Mouse (Mus musculus) gastrocnemius, postnatal 10 days (tissue): ENCODE measurements around the gene Kcnj6. TPM values are rescaled to one million over a fixed set of nuclear protein-coding genes. Genes with fewer than 3 reads are reported as not detected.
A peak's percentile ranks its signal among the peaks of the same experiment; 100 is the strongest.
"Not testable (repeated sequence)": the region's sequence is repeated elsewhere in the genome, so short reads cannot be mapped to it uniquely, and the experiment has no call there.

Source experiments
- DNase-seq: peaks from one replicate; pipeline ENCODE4 v3.0.0; 2021; ENCODE audit warnings: mixed read lengths
- total RNA-seq, 2 experiments: library from RNA; stranded (reverse); gene quantifications; 2 replicates each; pipeline ENCODE4 v1.2.3; 2021

Gene Kcnj6
- total RNA-seq, 2 experiments from 2014 or later, result not detected

GRCm38 (mm10) chr16:94850393-94850792 is 147.1 kb downstream of the Kcnj6 start:
- DNase-seq, result no peak

GRCm38 (mm10) chr16:94845996-94846395 is 151.5 kb downstream of the Kcnj6 start:
- DNase-seq, result no peak

GRCm38 (mm10) chr16:94844769-94845168 is 152.7 kb downstream of the Kcnj6 start:
- DNase-seq, result no peak

GRCm38 (mm10) chr16:94839398-94839797 is 158.1 kb downstream of the Kcnj6 start:
- DNase-seq, result no peak

- DNase-seq, result no peak
Measured at GRCm38 (mm10) chr16:94837881-94838280, 159.6 kb downstream of the Kcnj6 start.

GRCm38 (mm10) chr16:94834502-94834901 is 163.0 kb downstream of the Kcnj6 start:
- DNase-seq, result no peak

GRCm38 (mm10) chr16:94828166-94828565 is 169.3 kb downstream of the Kcnj6 start:
- no peak for DNase-seq

- DNase-seq, result peak; percentile 38
Measured at GRCm38 (mm10) chr16:94827092-94827585, 170.4 kb downstream of the Kcnj6 start.

GRCm38 (mm10) chr16:94825274-94825673 is 172.2 kb downstream of the Kcnj6 start:
- DNase-seq, result no peak

GRCm38 (mm10) chr16:94822611-94823010 is 174.9 kb downstream of the Kcnj6 start:
- no peak for DNase-seq

GRCm38 (mm10) chr16:94821610-94822009 is 175.9 kb downstream of the Kcnj6 start:
- no peak for DNase-seq

- peak; percentile 14 for DNase-seq
Measured at GRCm38 (mm10) chr16:94816391-94816790, 181.1 kb downstream of the Kcnj6 start.

GRCm38 (mm10) chr16:94815891-94816290 is 181.6 kb downstream of the Kcnj6 start:
- no peak for DNase-seq

GRCm38 (mm10) chr16:94809286-94809685 is 188.2 kb downstream of the Kcnj6 start:
- not testable (repeated sequence) for DNase-seq

GRCm38 (mm10) chr16:94798241-94798640 is 199.3 kb downstream of the Kcnj6 start:
- no peak for DNase-seq

GRCm38 (mm10) chr16:94797366-94797765 is 200.1 kb downstream of the Kcnj6 start:
- DNase-seq, result no peak

GRCm38 (mm10) chr16:94793041-94793440 is 204.5 kb downstream of the Kcnj6 start:
- no peak for DNase-seq

- DNase-seq, result no peak
Measured at GRCm38 (mm10) chr16:94789958-94790357, 207.5 kb downstream of the Kcnj6 start.

GRCm38 (mm10) chr16:94788716-94789115 is 208.8 kb downstream of the Kcnj6 start:
- DNase-seq, result no peak

GRCm38 (mm10) chr16:94788165-94788564 is 209.3 kb downstream of the Kcnj6 start:
- peak; percentile 68 for DNase-seq

- no peak for DNase-seq
Measured at GRCm38 (mm10) chr16:94785873-94786272, 211.6 kb downstream of the Kcnj6 start.

GRCm38 (mm10) chr16:94783696-94784095 is 213.8 kb downstream of the Kcnj6 start:
- DNase-seq, result peak; percentile 16

GRCm38 (mm10) chr16:94782110-94782946 is 215.2 kb downstream of the Kcnj6 start:
- no peak for DNase-seq

GRCm38 (mm10) chr16:94773928-94774327 is 223.6 kb downstream of the Kcnj6 start:
- DNase-seq, result no peak
